Mouse (Mus musculus): Measurements from ENCODE around the gene Slc12a9. TPM values are rescaled to one million over a fixed set of nuclear protein-coding genes. Genes with fewer than 3 reads are reported as not detected.

The Slc12a9 gene
- total and polyA plus RNA-seq, 3 experiments: 3.1 to 8.1 (median 5.3) TPM

DNA sequence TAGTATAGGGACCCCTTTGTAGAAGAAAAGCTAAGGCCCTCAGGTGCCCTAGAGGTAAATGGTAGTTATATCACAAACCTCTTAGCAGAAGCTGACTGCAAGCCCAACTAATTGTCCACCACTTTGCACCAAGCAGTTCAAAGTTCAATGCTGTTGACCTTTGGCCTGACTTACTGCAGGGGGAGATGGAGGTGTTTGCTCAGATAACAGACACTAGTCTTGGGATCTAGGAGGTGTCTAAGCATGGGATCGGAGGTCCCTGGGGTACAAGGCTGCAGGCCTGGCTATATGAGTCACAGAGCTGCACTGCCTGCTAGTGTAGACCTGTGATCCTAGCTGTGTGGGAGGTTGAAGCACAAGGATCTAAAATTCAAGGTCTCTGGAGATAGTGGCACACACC lies 14.8 kb downstream of the Slc12a9 start:
- no peaks in the 10 kb centered on the region for H3K9me3 ChIP-seq (replicated peaks)
- H3K4me3 ChIP-seq (ENCODE audit: low read depth, low read length): no peak overlapping the region
- DNase-seq (ENCODE audit: low spot score) (no peak), ATAC-seq (ENCODE audit: extremely low read depth, insufficient number of reproducible peaks, low FRiP score, poor library complexity, severe bottlenecking) (no peak)
- H3K36me3 ChIP-seq (replicated peaks): peaks cover 10% of the 10 kb centered on the region
- H3K4me1 ChIP-seq (ENCODE audit: insufficient read depth, low read depth, low read length): peaks cover 86% of the 10 kb centered on the region
- TF ChIP-seq GATA1 (IDR thresholded peaks at IDR 0.05; ENCODE audit: borderline replicate concordance, low read length) (no peak), POLR2AphosphoS5 (IDR thresholded peaks at IDR 0.05; ENCODE audit: insufficient replicate concordance, low read depth, low read length) (no peak), CTCF (IDR thresholded peaks at IDR 0.05; ENCODE audit: low read depth, low read length) (no peak), GATA2 (IDR thresholded peaks at IDR 0.05; ENCODE audit: borderline replicate concordance, low read depth, low read length) (no peak), TAL1 (conservative IDR thresholded peaks at IDR 0.05; ENCODE audit: low read depth, low read length) (no peak)
- H3K27me3 ChIP-seq (ENCODE audit: insufficient read depth, low read length): peaks cover 34% of the 10 kb centered on the region

DNA sequence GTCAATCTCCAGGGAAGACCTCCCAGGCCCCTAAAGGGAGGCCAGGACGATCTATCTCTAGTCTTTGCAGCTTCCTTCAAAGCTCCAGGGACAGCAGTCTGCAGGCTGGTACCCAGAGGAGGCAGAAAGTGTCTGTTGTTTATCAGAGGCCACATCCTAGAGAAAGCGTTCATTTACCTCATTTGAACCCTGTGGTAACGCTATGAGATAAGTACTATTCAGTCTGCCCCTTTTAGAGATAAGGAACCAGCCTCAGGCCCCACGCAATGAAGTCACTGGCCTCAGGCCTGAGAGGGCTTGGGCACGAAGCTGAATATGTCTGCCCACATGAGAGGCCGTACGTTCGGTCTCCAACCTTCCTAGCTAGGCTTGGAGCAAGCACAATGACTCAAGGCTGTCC lies 16.0 kb downstream of the Slc12a9 start:
- Histone ChIP-seq H3K36me3 (replicated peaks) (peaks cover 16% of the 10 kb centered on the region), H3K4me1 (ENCODE audit: insufficient read depth, low read depth, low read length) (peaks cover 93% of the 10 kb centered on the region)

DNA sequence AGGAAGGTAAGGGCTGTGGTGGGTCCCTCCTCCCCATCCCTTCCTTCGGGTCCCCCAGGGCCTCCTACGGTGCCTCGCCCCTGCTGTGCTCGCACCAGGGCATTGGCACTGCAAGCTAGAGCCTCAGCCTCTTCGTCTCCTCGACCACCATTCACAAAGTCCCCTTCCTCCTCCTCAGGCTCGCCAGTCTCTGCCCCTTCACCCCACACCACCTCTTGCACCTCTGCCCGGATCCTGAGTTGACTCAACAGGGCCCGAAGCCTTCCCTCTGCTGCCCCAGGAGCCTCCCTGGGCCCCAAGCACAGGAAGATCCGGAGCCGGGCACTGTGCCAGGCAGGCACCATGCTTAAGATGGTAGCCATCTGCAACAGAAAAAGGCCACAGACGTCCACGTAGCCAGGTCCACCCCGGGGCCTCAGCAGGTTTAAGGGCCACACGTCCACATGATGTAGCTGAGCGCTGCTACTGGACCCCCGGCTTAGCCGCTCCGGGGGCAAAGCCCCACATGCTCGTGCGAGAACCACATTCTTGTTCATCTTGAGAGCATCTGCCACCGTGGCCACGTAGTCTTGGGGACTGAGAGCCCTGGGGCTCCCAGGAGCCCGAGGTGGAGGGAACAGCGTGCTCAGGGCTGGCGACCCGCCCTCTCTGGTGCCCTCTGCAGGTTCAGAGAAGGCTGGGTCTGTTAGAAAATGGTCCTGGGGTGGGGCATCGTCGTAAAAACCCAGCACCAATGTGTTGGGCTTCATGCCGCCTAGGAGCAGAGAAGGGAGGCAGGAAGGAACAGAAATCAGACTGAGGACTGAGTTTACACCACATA lies 18.1 kb downstream of the Slc12a9 start:
- DNase-seq (ENCODE audit: low spot score) (peak; percentile 64), ATAC-seq (ENCODE audit: extremely low read depth, insufficient number of reproducible peaks, low FRiP score, poor library complexity, severe bottlenecking) (no peak)
- TF ChIP-seq GATA1 (IDR thresholded peaks at IDR 0.05; ENCODE audit: borderline replicate concordance, low read length): no peak
- TF ChIP-seq CTCF (IDR thresholded peaks at IDR 0.05; ENCODE audit: low read depth, low read length): peak; percentile 36
- Histone ChIP-seq H3K27me3 (ENCODE audit: insufficient read depth, low read length) (peaks cover 31% of the 10 kb centered on the region; the same call in 1 of the 2 replicates), H3K36me3 (replicated peaks) (peaks cover 31% of the 10 kb centered on the region), H3K4me3 (ENCODE audit: low read depth, low read length) (peak overlapping the region; percentile 72; the same call in 1 of the 2 replicates), H3K9me3 (replicated peaks) (no peaks in the 10 kb centered on the region), H3K4me1 (ENCODE audit: insufficient read depth, low read depth, low read length) (peaks cover 96% of the 10 kb centered on the region)

More for the DNA sequence above, 16.0 kb downstream of the Slc12a9 start:
- ATAC-seq (ENCODE audit: extremely low read depth, insufficient number of reproducible peaks, low FRiP score, poor library complexity, severe bottlenecking) (peak; percentile 81), DNase-seq (ENCODE audit: low spot score) (peak; percentile 57)
- Histone ChIP-seq H3K27me3 (ENCODE audit: insufficient read depth, low read length) (peaks cover 36% of the 10 kb centered on the region; the same call in 1 of the 2 replicates), H3K4me3 (ENCODE audit: low read depth, low read length) (no peak overlapping the region; the same call in 1 of the 2 replicates), H3K9me3 (replicated peaks) (no peaks in the 10 kb centered on the region)
- TF ChIP-seq POLR2AphosphoS5 (IDR thresholded peaks at IDR 0.05; ENCODE audit: insufficient replicate concordance, low read depth, low read length): no peak
- TF ChIP-seq GATA2 (IDR thresholded peaks at IDR 0.05; ENCODE audit: borderline replicate concordance, low read depth, low read length): no peak
- peak; percentile 48 for TF ChIP-seq TAL1 (conservative IDR thresholded peaks at IDR 0.05; ENCODE audit: low read depth, low read length)

DNA sequence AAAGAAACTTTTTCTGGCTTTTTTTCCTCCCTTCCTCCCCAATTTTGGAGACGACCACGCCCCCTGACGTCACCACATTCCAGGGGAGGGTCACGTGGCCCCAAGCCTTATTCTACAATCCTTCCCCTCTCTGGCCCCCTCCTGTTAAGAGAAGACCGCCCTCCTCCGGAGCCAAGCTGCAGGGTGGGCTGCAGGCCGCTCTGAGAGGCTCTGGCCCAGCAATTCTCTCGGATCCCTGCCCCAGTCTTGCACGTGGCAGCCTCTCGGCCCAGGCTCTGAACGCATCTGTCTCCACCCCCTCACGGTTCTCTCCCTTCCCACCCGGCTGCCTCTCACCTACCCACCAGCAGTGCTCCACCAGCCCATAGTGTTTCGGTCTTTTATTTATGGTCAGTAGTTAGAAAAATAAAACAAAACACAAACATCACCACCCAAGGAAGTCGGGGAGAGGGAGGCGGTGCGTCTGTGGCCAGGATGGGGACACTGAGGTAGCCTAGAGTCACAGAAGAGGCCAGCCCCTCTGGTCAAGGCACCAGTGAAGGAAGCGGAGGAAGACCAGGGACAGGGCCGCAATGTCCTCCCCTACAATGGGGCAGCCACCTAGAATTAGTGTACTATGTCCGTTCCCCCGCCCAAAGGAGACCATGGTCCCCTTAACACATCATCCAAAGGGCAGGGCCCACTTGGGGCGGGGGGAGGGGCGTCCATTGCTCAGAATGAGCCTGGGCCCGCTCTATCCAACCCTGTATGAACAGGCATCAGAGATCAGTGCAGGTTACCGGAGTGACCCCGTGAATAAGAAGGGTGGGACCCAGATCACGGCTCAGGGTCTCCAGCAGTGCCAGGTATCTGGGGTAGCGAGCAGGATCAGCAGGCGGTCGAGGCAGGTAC lies 19.0 kb downstream of the Slc12a9 start, which contains the start of gene Trip6:
Gene Trip6 (minus strand): TSS at position 212 of the 891 bp plus-strand sequence.
- ATAC-seq (ENCODE audit: extremely low read depth, insufficient number of reproducible peaks, low FRiP score, poor library complexity, severe bottlenecking) (no peak), DNase-seq (ENCODE audit: low spot score) (peak; percentile 62)
- TF ChIP-seq GATA2 (IDR thresholded peaks at IDR 0.05; ENCODE audit: borderline replicate concordance, low read depth, low read length): no peak
- no peak for TF ChIP-seq CTCF (IDR thresholded peaks at IDR 0.05; ENCODE audit: low read depth, low read length)
- TF ChIP-seq POLR2AphosphoS5 (IDR thresholded peaks at IDR 0.05; ENCODE audit: insufficient replicate concordance, low read depth, low read length): no peak
- no peak for TF ChIP-seq TAL1 (conservative IDR thresholded peaks at IDR 0.05; ENCODE audit: low read depth, low read length)
- TF ChIP-seq GATA1 (IDR thresholded peaks at IDR 0.05; ENCODE audit: borderline replicate concordance, low read length): no peak
- H3K27me3 ChIP-seq (ENCODE audit: insufficient read depth, low read length): peaks cover 27% of the 10 kb centered on the region; the same call in 1 of the 2 replicates
- H3K4me3 ChIP-seq (ENCODE audit: low read depth, low read length): peak within 1 kb of the TSS; percentile 72
- no peaks in the 10 kb centered on the region for H3K9me3 ChIP-seq (replicated peaks)
- peaks cover 38% of the 10 kb centered on the region for H3K36me3 ChIP-seq (replicated peaks)
- H3K4me1 ChIP-seq (ENCODE audit: insufficient read depth, low read depth, low read length): peaks cover 90% of the 10 kb centered on the region

DNA sequence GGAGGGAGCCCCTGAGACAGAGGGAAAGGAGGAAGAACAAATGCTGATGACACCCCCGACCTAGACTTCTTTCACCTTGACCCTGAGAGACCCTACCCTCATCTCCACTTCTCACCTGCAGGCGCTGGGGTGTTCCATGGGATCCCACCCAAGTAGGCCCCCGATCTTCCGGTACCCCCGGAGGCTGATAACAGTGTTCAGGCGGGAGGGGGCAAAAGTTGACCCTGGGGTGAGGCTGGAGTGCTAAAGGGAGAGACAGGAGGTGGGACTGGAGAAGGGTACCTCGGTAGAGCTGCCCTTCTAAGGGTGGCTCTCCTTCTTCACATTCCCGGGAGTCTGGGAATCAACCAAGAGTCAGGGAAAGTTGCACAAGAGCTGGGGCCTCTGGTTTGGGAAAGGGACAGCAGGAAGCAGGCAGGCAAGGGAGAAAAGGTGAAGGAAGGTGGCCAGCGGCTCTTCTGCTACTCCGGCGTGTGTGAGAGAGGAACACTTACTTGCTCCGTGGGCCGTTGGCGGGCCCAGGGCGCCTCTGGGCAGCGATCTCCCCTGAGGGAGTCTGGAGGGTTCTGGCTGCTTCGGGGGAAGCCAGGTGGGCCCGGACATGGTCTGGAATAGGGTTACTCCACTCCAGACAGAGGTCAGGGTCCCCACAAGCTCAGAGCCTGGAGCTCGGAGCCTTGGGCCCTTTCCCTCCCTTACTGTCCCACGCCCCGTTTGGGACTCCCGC lies 19.8 kb downstream of the Slc12a9 start:
- Histone ChIP-seq H3K9me3 (replicated peaks) (peaks cover 5% of the 10 kb centered on the region), H3K4me3 (ENCODE audit: low read depth, low read length) (peak overlapping the region; percentile 72), H3K27me3 (ENCODE audit: insufficient read depth, low read length) (peaks cover 27% of the 10 kb centered on the region; the same call in 1 of the 2 replicates), H3K4me1 (ENCODE audit: insufficient read depth, low read depth, low read length) (peaks cover 89% of the 10 kb centered on the region), H3K36me3 (replicated peaks) (peaks cover 46% of the 10 kb centered on the region)
- DNase-seq (ENCODE audit: low spot score) (no peak), ATAC-seq (ENCODE audit: extremely low read depth, insufficient number of reproducible peaks, low FRiP score, poor library complexity, severe bottlenecking) (no peak)
- TF ChIP-seq POLR2AphosphoS5 (IDR thresholded peaks at IDR 0.05; ENCODE audit: insufficient replicate concordance, low read depth, low read length) (no peak), TAL1 (conservative IDR thresholded peaks at IDR 0.05; ENCODE audit: low read depth, low read length) (no peak), GATA2 (IDR thresholded peaks at IDR 0.05; ENCODE audit: borderline replicate concordance, low read depth, low read length) (no peak), CTCF (IDR thresholded peaks at IDR 0.05; ENCODE audit: low read depth, low read length) (no peak), GATA1 (IDR thresholded peaks at IDR 0.05; ENCODE audit: borderline replicate concordance, low read length) (no peak)

All from G1E (cell line).